Comparison of ENCODE assay signal across 8 mouse cellular contexts in the genomic region with DNA sequence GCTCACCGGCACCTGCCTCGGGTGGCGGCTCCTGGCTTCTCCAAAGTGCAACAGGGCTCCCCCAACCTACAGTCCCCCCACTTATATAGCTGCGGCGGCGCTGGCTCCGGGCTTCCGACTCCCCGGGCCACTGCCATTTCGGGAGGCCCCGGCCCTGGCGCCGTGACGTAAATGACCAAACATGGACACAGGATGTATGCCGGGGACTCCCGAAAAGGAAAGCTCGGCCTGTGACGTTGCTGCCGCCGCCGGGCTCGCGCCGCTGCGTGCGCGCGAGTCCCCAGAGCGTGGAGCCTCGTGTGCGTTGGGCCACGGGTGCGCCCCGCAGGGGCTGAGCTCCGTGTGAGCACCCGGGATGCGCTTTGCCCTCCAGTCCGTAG. TPM values are rescaled to one million over a fixed set of nuclear protein-coding genes. Genes with fewer than 3 reads are reported as not detected.
DNase-seq lines count a peak whose midpoint lies in the region; ATAC-seq and TF ChIP-seq lines count a peak whose summit lies in the region.
"Had no signal": no experiment of that assay in that cellular context is flagged by ENCODE, and none has a peak within 500 bp of the region (broad histone marks: within the 10 kb centered on the region; RNA-seq: fewer than 3 reads in every experiment).

TSS of gene Egr4 (minus strand) at position 59 of the 380 bp plus-strand sequence.

- H3K27me3 ChIP-seq in hindbrain, embryonic 11.5 days (ENCODE audit: control insufficient read depth, insufficient read depth, low read length) = peaks cover 56% of the 10 kb centered on the region
- H3K27me3 ChIP-seq in midbrain, embryonic 13.5 days = peaks cover 84% of the 10 kb centered on the region
- peaks cover 50% of the 10 kb centered on the region for H3K27me3 ChIP-seq in stomach, embryonic 16.5 days (ENCODE audit: control insufficient read depth, insufficient read depth, low read length)

- no peak for DNase-seq in ES-E14 (ENCODE audit: low read depth, low spot score)
- DNase-seq in adrenal gland, adult 18-20 months (ENCODE audit: low spot score in 2 of 2) = peak; percentile 13 to 21
- DNase-seq in embryo, embryonic 9.5 days (ENCODE audit: extremely low spot score) = peak; percentile 70
- DNase-seq in hindbrain, embryonic 11.5 days (ENCODE audit: low spot score) = peak; percentile 72
- DNase-seq in left cerebral cortex, postnatal 14 days (ENCODE audit: low spot score in 2 of 2) = peak; percentile 94

- peak within 1 kb of the TSS; percentile 62 to 87 for H3K4me3 ChIP-seq in ES-E14 (ENCODE audit: insufficient read depth in 1 of 2, low read depth in 1 of 2, low read length in 2 of 2, poor library complexity in 1 of 2, severe bottlenecking in 1 of 2)
- H3K4me3 ChIP-seq in hindbrain, embryonic 11.5 days (ENCODE audit: low read depth, low read length) = peak within 1 kb of the TSS; percentile 44
- peak within 1 kb of the TSS; percentile 46 for H3K4me3 ChIP-seq in midbrain, embryonic 13.5 days (replicated peaks)
- peak within 1 kb of the TSS; percentile 52 for H3K4me3 ChIP-seq in stomach, embryonic 16.5 days (replicated peaks; ENCODE audit: low read length)

- H3K9ac ChIP-seq in ES-E14 (ENCODE audit: insufficient read depth, low read depth, low read length, poor library complexity, severe bottlenecking) = 0 out of 2 replicates have a peak within 1 kb of the TSS, but pooled peaks have one; percentile 25
- H3K9ac ChIP-seq in hindbrain, embryonic 11.5 days (ENCODE audit: low read depth, low read length) = 0 out of 2 replicates have a peak within 1 kb of the TSS, but pooled peaks have one; percentile 11
- H3K9ac ChIP-seq in midbrain, embryonic 13.5 days (replicated peaks) = peak within 1 kb of the TSS; percentile 44; the same call in 1 of the 2 replicates
- no peak within 1 kb of the TSS for H3K9ac ChIP-seq in stomach, embryonic 16.5 days (ENCODE audit: low read length)

- peak within 1 kb of the TSS; percentile 81 for H3K4me2 ChIP-seq in hindbrain, embryonic 11.5 days (replicated peaks; ENCODE audit: low read depth, low read length)
- H3K4me2 ChIP-seq in midbrain, embryonic 13.5 days (replicated peaks) = peak within 1 kb of the TSS; percentile 81
- peak within 1 kb of the TSS; percentile 83 for H3K4me2 ChIP-seq in stomach, embryonic 16.5 days (ENCODE audit: low read depth, low read length)

- H3K4me1 ChIP-seq in ES-E14 (ENCODE audit: control insufficient read depth in 2 of 2, insufficient read depth in 2 of 2, low read length in 2 of 2, poor library complexity in 1 of 2) = no peaks in the 10 kb centered on the region
- H3K4me1 ChIP-seq in hindbrain, embryonic 11.5 days (replicated peaks; ENCODE audit: control insufficient read depth, insufficient read depth, low read length) = peaks cover 13% of the 10 kb centered on the region
- peaks cover 41% of the 10 kb centered on the region for H3K4me1 ChIP-seq in midbrain, embryonic 13.5 days (replicated peaks)
- H3K4me1 ChIP-seq in stomach, embryonic 16.5 days (ENCODE audit: control insufficient read depth, insufficient read depth, low read length) = peaks cover 14% of the 10 kb centered on the region

- intact Hi-C loops in left cerebral cortex, postnatal 14 days (cut with DNase I) = loop anchor here (5.0 kb wide), 3 partner anchors 34 to 74 kb away; partner anchors contain the start of gene Alms1

- in situ Hi-C loops in ES-E14 (cut with MboI; ENCODE audit: low sequenced_read_pairs in 2 of 2, unreplicated experiment in 2 of 2) = no loop called here

- under 1% methylated on average over 35 of the region's 38 CpGs for WGBS in hindbrain, embryonic 11.5 days
- 1% methylated on average over 36 of the region's 38 CpGs for WGBS in midbrain, embryonic 13.5 days
- WGBS in stomach, embryonic 16.5 days = under 1% methylated on average over 38 of the region's 38 CpGs

- H3K36me3 ChIP-seq in ES-E14 (ENCODE audit: control insufficient read depth, insufficient read depth, low read length, poor library complexity, severe bottlenecking) = no peaks in the 10 kb centered on the region
- no peaks in the 10 kb centered on the region for H3K36me3 ChIP-seq in hindbrain, embryonic 11.5 days (ENCODE audit: control insufficient read depth, insufficient read depth, low read length)
- H3K36me3 ChIP-seq in midbrain, embryonic 13.5 days = no peaks in the 10 kb centered on the region
- no peaks in the 10 kb centered on the region for H3K36me3 ChIP-seq in stomach, embryonic 16.5 days (ENCODE audit: control insufficient read depth, insufficient read depth, low read length)

- H3K27ac ChIP-seq in ES-E14 (ENCODE audit: insufficient read depth, low read depth, low read length, poor library complexity, severe bottlenecking) = no peak within 1 kb of the TSS
- H3K27ac ChIP-seq in hindbrain, embryonic 11.5 days (ENCODE audit: low read depth, low read length) = no peak within 1 kb of the TSS
- H3K27ac ChIP-seq in midbrain, embryonic 13.5 days = no peak within 1 kb of the TSS
- no peak within 1 kb of the TSS for H3K27ac ChIP-seq in stomach, embryonic 16.5 days (ENCODE audit: low read length)

- peak; percentile 46; the same call in 1 of the 2 replicates for ATAC-seq in hindbrain, embryonic 11.5 days (ENCODE audit: low FRiP score)
- peak; percentile 71 for ATAC-seq in midbrain, embryonic 13.5 days
- peak; percentile 49; the same call in 1 of the 2 replicates for ATAC-seq in stomach, embryonic 16.5 days (ENCODE audit: insufficient read depth, low FRiP score)

- H3K9me3 ChIP-seq in ES-E14 (ENCODE audit: control insufficient read depth, insufficient read depth, low read depth, low read length) = no peaks in the 10 kb centered on the region
- H3K9me3 ChIP-seq in hindbrain, embryonic 11.5 days (ENCODE audit: control insufficient read depth, low read length) = no peaks in the 10 kb centered on the region
- no peaks in the 10 kb centered on the region for H3K9me3 ChIP-seq in midbrain, embryonic 13.5 days
- no peaks in the 10 kb centered on the region for H3K9me3 ChIP-seq in stomach, embryonic 16.5 days (replicated peaks; ENCODE audit: control insufficient read depth, low read length)

TF ChIP-seq in ES-E14, 5 proteins besides CTCF, POLR2A, EP300 and RAD21:
- no peak for TF ChIP-seq ZNF384 (IDR thresholded peaks at IDR 0.05; ENCODE audit: low read depth, low read length)
- no peak for TF ChIP-seq ZC3H11A (IDR thresholded peaks at IDR 0.05; ENCODE audit: borderline replicate concordance, low read depth, low read length)
- TF ChIP-seq CHD2 (IDR thresholded peaks at IDR 0.05; ENCODE audit: low read depth, low read length) = no peak
- no peak for TF ChIP-seq HCFC1 (IDR thresholded peaks at IDR 0.05; ENCODE audit: borderline replicate concordance, insufficient read depth, low read length)
- TF ChIP-seq MAFK (IDR thresholded peaks at IDR 0.05; ENCODE audit: insufficient read depth, low read depth, low read length) = no peak
TF ChIP-seq in ES-E14: peak in this region for 0.

RNA-seq across cellular contexts. Expression of gene Egr4, which starts in this region (rescaled TPM):
- total RNA-seq in ES-E14 (2012; rRNA removed) = 0.21 and 0.31 TPM in 2 replicates
- not detected for total RNA-seq in adrenal gland, adult 18-20 months (2021)
- not detected in 2 replicates for polyA plus RNA-seq in hindbrain, embryonic 11.5 days (2014; fragmentation: Nextera tagmentation; extraction: Ambion mirVana)
- 10 to 100 TPM; 50.3 to 64.1 TPM for total RNA-seq in left cerebral cortex, postnatal 14 days (2021)
- not detected in 2 replicates for polyA plus RNA-seq in midbrain, embryonic 13.5 days (2015; fragmentation: Nextera tagmentation; extraction: Ambion mirVana)
- not detected in 2 replicates for polyA plus RNA-seq in stomach, embryonic 16.5 days (2015; fragmentation: Nextera tagmentation; extraction: Ambion mirVana)
- total RNA-seq: heart, adult 18-20 months had no signal

Comparison
In these comparisons a context has a peak if more than half of its experiments do, and no peak if none do; other contexts are left out.
1. RNA of gene Egr4 (total RNA-seq): 50.3 to 64.1 TPM in left cerebral cortex, postnatal 14 days; 0.21 to 0.31 TPM in ES-E14 and not detected in adrenal gland, adult 18-20 months; every median in the first group is over 10 times any median in the second.
2. Peak in DNase-seq in adrenal gland, adult 18-20 months; RNA of the gene not detected or under 1 TPM.
3. Peak in DNase-seq, ATAC-seq, H3K4me3 ChIP-seq, H3K9ac ChIP-seq and H3K4me2 ChIP-seq in hindbrain, embryonic 11.5 days; RNA of the gene not detected or under 1 TPM.
4. Peak in ATAC-seq, H3K4me3 ChIP-seq, H3K9ac ChIP-seq and H3K4me2 ChIP-seq in midbrain, embryonic 13.5 days; RNA of the gene not detected or under 1 TPM.
5. Peak in ATAC-seq, H3K4me3 ChIP-seq and H3K4me2 ChIP-seq in stomach, embryonic 16.5 days; RNA of the gene not detected or under 1 TPM.
6. Peak in every context shown above with its lines, with median percentiles within 50 percentile points of each other: H3K4me3 ChIP-seq, ATAC-seq and H3K4me2 ChIP-seq.